Mouse (Mus musculus): ENCODE results near the gene Il20ra.

DNA sequence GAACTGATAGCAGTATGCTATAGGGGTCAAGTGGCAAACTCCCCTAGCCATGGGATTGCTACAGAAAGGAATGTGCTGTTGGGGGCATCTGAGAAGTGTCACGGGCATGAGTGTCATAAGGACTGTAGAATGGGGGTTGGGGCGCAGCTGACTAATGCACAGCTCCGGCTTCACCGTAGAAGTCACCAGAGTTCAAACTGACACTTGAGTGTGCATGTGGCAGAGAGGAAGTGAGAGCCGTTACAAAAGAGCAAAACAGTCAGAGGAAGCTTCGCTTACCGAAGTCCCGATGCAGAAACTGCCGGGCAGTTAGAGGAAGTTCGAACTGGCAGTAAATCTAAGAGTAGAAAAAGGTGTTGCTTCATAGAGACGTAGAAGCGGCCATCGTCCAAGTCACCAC, 20.6 kb upstream of the Il20ra start:
- TF ChIP-seq CTCF (IDR thresholded peaks at IDR 0.05; ENCODE audit: insufficient read depth, low read depth, low read length) (no peak), POLR2A (IDR thresholded peaks at IDR 0.05; ENCODE audit: insufficient read depth, low read depth, low read length) (no peak)
